Mouse (Mus musculus): ENCODE measurements around the gene Dbndd2. TPM values are rescaled to one million over a fixed set of nuclear protein-coding genes. Genes with fewer than 3 reads are reported as not detected.

Dbndd2 gene
- polyA plus RNA-seq, 1 experiment from 2014 or later, result 9.2 TPM

- 74% methylated on average over 1 of the region's 1 CpGs for WGBS
- Histone ChIP-seq H3K36me3 (ENCODE audit: control insufficient read depth, insufficient read depth) (peaks cover 3% of the 10 kb centered on the region; the same call in 1 of the 2 replicates), H3K9ac (replicated peaks; ENCODE audit: low read depth, low read length) (no peak overlapping the region), H3K4me1 (replicated peaks; ENCODE audit: control insufficient read depth, insufficient read depth, low read length) (peaks cover 10% of the 10 kb centered on the region), H3K4me3 (replicated peaks; ENCODE audit: low read length) (no peak overlapping the region), H3K27ac (ENCODE audit: low read length) (no peak overlapping the region), H3K4me2 (ENCODE audit: low read length) (peak overlapping the region; percentile 87; the same call in 1 of the 2 replicates), H3K27me3 (replicated peaks; ENCODE audit: control insufficient read depth, insufficient read depth, low read length) (no peaks in the 10 kb centered on the region), H3K9me3 (ENCODE audit: control insufficient read depth, low read length) (no peaks in the 10 kb centered on the region)
- ATAC-seq, result no peak
Observed at GRCm38 (mm10) chr2:164496331-164496730, 10.4 kb downstream of the Dbndd2 start.

DNA sequence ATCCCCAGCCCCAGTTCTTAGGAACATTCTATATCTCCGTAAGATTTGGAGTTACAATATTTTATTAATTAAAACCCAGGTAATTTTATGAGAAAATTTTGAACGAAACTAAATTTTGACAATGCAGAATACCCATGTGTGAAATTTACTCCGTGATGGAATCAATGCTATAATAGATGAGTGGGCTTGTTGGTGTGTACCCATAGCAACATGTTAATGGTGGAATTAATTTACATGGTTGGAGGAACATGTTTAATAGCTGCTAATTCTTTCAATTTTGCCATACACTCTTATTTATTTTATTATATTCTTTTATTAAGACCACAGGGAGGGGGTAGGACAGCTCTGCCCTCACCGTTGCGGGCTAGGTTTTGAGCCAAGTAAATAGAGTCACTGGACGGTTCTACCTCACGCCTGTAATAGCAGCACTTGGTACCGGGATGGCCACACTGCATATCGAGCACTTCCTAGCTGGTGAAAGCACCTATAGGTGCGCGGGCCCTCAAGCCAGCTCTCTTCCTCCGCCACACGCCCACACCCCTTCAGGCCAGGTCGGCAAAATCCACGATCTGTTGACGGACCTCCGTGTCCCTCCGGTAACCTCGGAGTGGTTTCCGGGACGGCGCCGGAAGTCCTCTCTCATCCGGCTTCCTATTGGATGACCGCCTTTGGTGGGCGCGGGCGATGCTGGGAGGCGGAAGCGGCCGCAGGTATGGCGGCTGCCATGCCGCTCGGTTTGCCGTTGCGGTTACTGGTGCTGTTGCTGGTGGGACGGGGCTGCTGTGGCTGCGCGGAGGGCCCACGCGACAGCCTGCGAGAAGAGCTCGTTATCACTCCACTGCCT is 11.2 kb downstream of the Dbndd2 start, which contains the start of gene Pigt:
Gene Pigt, plus strand, starts transcription at position 674 of the 844 bp plus-strand sequence.
- H3K9ac ChIP-seq (replicated peaks; ENCODE audit: low read depth, low read length), result peak within 1 kb of the TSS; percentile 82
- H3K4me1 ChIP-seq (replicated peaks; ENCODE audit: control insufficient read depth, insufficient read depth, low read length), result peaks cover 10% of the 10 kb centered on the region
- peak within 1 kb of the TSS; percentile 58; the same call in 1 of the 2 replicates for H3K27ac ChIP-seq (ENCODE audit: low read length)
- H3K4me2 ChIP-seq (ENCODE audit: low read length), result peak within 1 kb of the TSS; percentile 87
- 4% methylated on average over 43 of the region's 43 CpGs for whole genome bisulfite sequencing
- H3K4me3 ChIP-seq (replicated peaks; ENCODE audit: low read length), result peak within 1 kb of the TSS; percentile 94
- H3K36me3 ChIP-seq (ENCODE audit: control insufficient read depth, insufficient read depth), result peaks cover 8% of the 10 kb centered on the region
- no peaks in the 10 kb centered on the region for H3K27me3 ChIP-seq (replicated peaks; ENCODE audit: control insufficient read depth, insufficient read depth, low read length)
- no peaks in the 10 kb centered on the region for H3K9me3 ChIP-seq (ENCODE audit: control insufficient read depth, low read length)
- peak; percentile 98 for ATAC-seq

- Histone ChIP-seq H3K27me3 (replicated peaks; ENCODE audit: control insufficient read depth, insufficient read depth, low read length) (no peaks in the 10 kb centered on the region), H3K4me2 (ENCODE audit: low read length) (peak overlapping the region; percentile 87), H3K4me1 (replicated peaks; ENCODE audit: control insufficient read depth, insufficient read depth, low read length) (peaks cover 10% of the 10 kb centered on the region), H3K36me3 (ENCODE audit: control insufficient read depth, insufficient read depth) (peaks cover 14% of the 10 kb centered on the region), H3K4me3 (replicated peaks; ENCODE audit: low read length) (peak overlapping the region; percentile 94), H3K9me3 (ENCODE audit: control insufficient read depth, low read length) (no peaks in the 10 kb centered on the region), H3K9ac (replicated peaks; ENCODE audit: low read depth, low read length) (peak overlapping the region; percentile 82), H3K27ac (ENCODE audit: low read length) (no peak overlapping the region)
- 5% methylated on average over 21 of the region's 21 CpGs for WGBS
- ATAC-seq, result peak; percentile 32
Observed at GRCm38 (mm10) chr2:164497691-164498268, 11.9 kb downstream of the Dbndd2 start.

GRCm38 (mm10) chr2:164499317-164499716 is 13.4 kb downstream of the Dbndd2 start:
- H3K4me3 ChIP-seq (replicated peaks; ENCODE audit: low read length), result no peak overlapping the region
- no peak overlapping the region for H3K4me2 ChIP-seq (ENCODE audit: low read length)
- WGBS, result 73% methylated on average over 5 of the region's 5 CpGs
- H3K9ac ChIP-seq (replicated peaks; ENCODE audit: low read depth, low read length), result no peak overlapping the region
- H3K9me3 ChIP-seq (ENCODE audit: control insufficient read depth, low read length), result peaks cover 4% of the 10 kb centered on the region; the same call in 1 of the 2 replicates
- no peaks in the 10 kb centered on the region for H3K27me3 ChIP-seq (replicated peaks; ENCODE audit: control insufficient read depth, insufficient read depth, low read length)
- H3K27ac ChIP-seq (ENCODE audit: low read length), result no peak overlapping the region
- peaks cover 10% of the 10 kb centered on the region for H3K4me1 ChIP-seq (replicated peaks; ENCODE audit: control insufficient read depth, insufficient read depth, low read length)
- ATAC-seq, result no peak
- peaks cover 28% of the 10 kb centered on the region for H3K36me3 ChIP-seq (ENCODE audit: control insufficient read depth, insufficient read depth)

DNA sequence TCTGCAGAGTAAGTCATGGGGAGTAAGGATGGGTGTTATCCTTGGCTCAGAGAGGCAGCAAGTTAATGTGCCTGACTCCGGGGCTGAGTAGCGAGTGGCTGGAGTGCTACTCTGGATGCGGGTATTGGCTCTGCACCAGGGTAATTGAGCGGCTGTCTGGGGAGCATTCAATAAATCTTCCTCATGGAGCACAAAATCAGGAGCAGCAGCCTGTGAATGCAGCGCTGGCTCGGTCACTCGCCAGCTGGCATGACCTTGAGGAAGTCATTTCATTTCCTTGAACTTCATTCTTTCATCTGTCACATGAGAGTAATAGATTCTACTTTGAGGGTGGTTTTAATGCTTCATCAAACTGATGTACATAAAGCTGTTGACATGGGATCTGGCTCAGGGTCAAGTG is 14.6 kb downstream of the Dbndd2 start:
- peaks cover 10% of the 10 kb centered on the region for H3K4me1 ChIP-seq (replicated peaks; ENCODE audit: control insufficient read depth, insufficient read depth, low read length)
- peaks cover 39% of the 10 kb centered on the region for H3K36me3 ChIP-seq (ENCODE audit: control insufficient read depth, insufficient read depth)
- H3K9ac ChIP-seq (replicated peaks; ENCODE audit: low read depth, low read length), result no peak overlapping the region
- WGBS, result 90% methylated on average over 7 of the region's 7 CpGs
- H3K27ac ChIP-seq (ENCODE audit: low read length), result no peak overlapping the region
- H3K4me3 ChIP-seq (replicated peaks; ENCODE audit: low read length), result no peak overlapping the region
- no peak overlapping the region for H3K4me2 ChIP-seq (ENCODE audit: low read length)
- H3K9me3 ChIP-seq (ENCODE audit: control insufficient read depth, low read length), result peaks cover 8% of the 10 kb centered on the region; the same call in 1 of the 2 replicates
- no peaks in the 10 kb centered on the region for H3K27me3 ChIP-seq (replicated peaks; ENCODE audit: control insufficient read depth, insufficient read depth, low read length)
- no peak for ATAC-seq

DNA sequence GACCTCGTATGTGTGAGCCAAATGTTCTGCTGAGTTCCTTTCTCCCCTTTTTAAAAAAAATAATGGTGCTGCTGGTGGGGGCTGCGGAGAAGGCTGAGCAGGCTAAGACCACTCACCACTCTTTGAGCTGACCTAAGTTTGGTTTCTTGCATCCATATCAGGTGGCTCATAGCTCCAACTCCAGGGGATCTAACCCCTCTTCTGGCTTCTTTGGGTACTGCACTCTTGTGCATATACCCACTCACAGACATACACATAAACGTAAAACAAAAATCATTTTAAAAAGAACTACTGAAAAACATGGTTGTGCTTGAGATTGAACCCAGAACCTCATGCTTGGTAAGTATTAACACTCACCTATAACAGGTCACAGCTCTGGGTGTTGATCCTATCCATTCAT is 19.0 kb downstream of the Dbndd2 start:
- 96% methylated on average over 3 of the region's 3 CpGs for WGBS
- H3K27me3 ChIP-seq (replicated peaks; ENCODE audit: control insufficient read depth, insufficient read depth, low read length), result no peaks in the 10 kb centered on the region
- no peak for ATAC-seq
- H3K9ac ChIP-seq (replicated peaks; ENCODE audit: low read depth, low read length), result no peak overlapping the region
- H3K4me2 ChIP-seq (ENCODE audit: low read length), result no peak overlapping the region
- no peak overlapping the region for H3K4me3 ChIP-seq (replicated peaks; ENCODE audit: low read length)
- H3K9me3 ChIP-seq (ENCODE audit: control insufficient read depth, low read length), result peaks cover 8% of the 10 kb centered on the region; the same call in 1 of the 2 replicates
- H3K27ac ChIP-seq (ENCODE audit: low read length), result no peak overlapping the region
- no peaks in the 10 kb centered on the region for H3K4me1 ChIP-seq (replicated peaks; ENCODE audit: control insufficient read depth, insufficient read depth, low read length)
- peaks cover 42% of the 10 kb centered on the region for H3K36me3 ChIP-seq (ENCODE audit: control insufficient read depth, insufficient read depth)

DNA sequence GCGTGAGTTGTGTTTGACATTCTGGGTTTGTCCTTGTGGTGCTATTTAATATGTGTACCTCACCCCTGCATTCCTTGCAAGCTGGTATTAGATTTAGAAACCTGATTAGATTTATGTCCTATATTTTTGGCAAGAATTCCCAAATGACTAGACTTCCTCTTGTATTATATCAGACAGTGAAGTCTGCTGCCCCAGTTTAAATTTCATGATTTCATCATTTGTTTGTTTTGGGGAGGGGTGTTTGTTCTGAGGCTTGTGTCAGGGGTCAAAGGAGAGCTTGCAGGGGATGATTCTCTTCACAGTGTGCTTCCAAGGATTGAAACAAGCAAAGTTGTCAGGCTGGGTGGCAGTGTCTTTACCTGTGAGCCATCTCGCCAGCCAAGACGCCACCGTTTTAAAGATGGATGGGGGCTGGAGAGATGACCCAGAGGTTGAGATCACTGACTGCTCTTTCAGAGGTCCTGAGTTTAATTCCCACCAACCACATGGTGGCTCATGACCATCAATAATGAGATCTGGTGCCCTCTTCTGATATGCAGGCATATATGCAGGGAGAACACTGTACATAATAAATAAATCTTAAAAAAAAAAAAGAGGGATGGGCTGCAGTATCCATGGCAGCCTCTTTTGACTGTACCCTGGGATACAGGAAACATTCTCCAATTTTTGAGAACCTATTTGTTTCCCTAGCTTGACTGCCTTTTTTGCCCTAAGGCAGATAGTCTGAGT is 19.9 kb downstream of the Dbndd2 start:
- Histone ChIP-seq H3K4me3 (replicated peaks; ENCODE audit: low read length) (no peak overlapping the region), H3K9me3 (ENCODE audit: control insufficient read depth, low read length) (peaks cover 8% of the 10 kb centered on the region; the same call in 1 of the 2 replicates), H3K4me2 (ENCODE audit: low read length) (no peak overlapping the region), H3K36me3 (ENCODE audit: control insufficient read depth, insufficient read depth) (peaks cover 40% of the 10 kb centered on the region), H3K4me1 (replicated peaks; ENCODE audit: control insufficient read depth, insufficient read depth, low read length) (no peaks in the 10 kb centered on the region), H3K27me3 (replicated peaks; ENCODE audit: control insufficient read depth, insufficient read depth, low read length) (no peaks in the 10 kb centered on the region), H3K9ac (replicated peaks; ENCODE audit: low read depth, low read length) (no peak overlapping the region), H3K27ac (ENCODE audit: low read length) (no peak overlapping the region)
- no peak for ATAC-seq
- 96% methylated on average over 4 of the region's 4 CpGs for WGBS

- Histone ChIP-seq H3K4me3 (replicated peaks; ENCODE audit: low read length) (no peak overlapping the region), H3K4me2 (ENCODE audit: low read length) (no peak overlapping the region), H3K9ac (replicated peaks; ENCODE audit: low read depth, low read length) (no peak overlapping the region), H3K27ac (ENCODE audit: low read length) (no peak overlapping the region), H3K4me1 (replicated peaks; ENCODE audit: control insufficient read depth, insufficient read depth, low read length) (no peaks in the 10 kb centered on the region), H3K9me3 (ENCODE audit: control insufficient read depth, low read length) (peaks cover 8% of the 10 kb centered on the region; the same call in 1 of the 2 replicates), H3K27me3 (replicated peaks; ENCODE audit: control insufficient read depth, insufficient read depth, low read length) (no peaks in the 10 kb centered on the region), H3K36me3 (ENCODE audit: control insufficient read depth, insufficient read depth) (peaks cover 29% of the 10 kb centered on the region)
- 87% methylated on average over 19 of the region's 19 CpGs for WGBS
- ATAC-seq, result no peak
Observed at GRCm38 (mm10) chr2:164507811-164508210, 21.9 kb downstream of the Dbndd2 start.
